Mouse (Mus musculus): ENCODE measurements around the gene Acaca.

DNA sequence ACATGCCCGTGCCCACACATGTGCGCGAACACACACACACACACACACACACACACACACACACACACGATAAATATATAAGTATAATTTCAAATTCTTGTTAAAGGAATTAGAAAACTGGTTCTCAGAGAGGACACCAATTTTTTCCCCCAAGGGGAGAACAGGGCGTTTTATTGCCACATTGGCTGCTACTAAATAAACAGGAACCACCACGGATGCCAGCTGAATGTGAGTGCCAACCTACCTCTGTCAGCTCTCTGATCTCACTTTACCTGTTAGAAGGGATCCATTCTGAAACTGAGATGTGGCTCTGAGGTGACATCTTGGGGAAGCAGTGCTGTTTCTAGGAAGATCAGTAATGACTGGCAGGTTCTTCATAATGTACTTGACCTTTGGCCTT lies 34.7 kb downstream of the Acaca start:
- TF ChIP-seq GATA1 (IDR thresholded peaks at IDR 0.05; ENCODE audit: low read length) (no peak), TAL1 (IDR thresholded peaks at IDR 0.05; ENCODE audit: low read length) (no peak)

Data from erythroblast, embryonic 14.5 days (primary cell).